Mouse (Mus musculus) erythroblast, embryonic 14.5 days (primary cell): ENCODE results near the gene Epha2. TPM values are rescaled to one million over a fixed set of nuclear protein-coding genes. Genes with fewer than 3 reads are reported as not detected.

Source experiments
- H3K27me3 ChIP-seq: 2 replicates; pipeline ENCODE4 v1.6.1; 2012; ENCODE audit warnings: inconsistent platforms; ENCODE audit not compliant: control insufficient read depth
- H3K36me3 ChIP-seq: 2 replicates; pipeline ENCODE4 v1.6.1; 2012; ENCODE audit warnings: mild to moderate bottlenecking, inconsistent platforms; ENCODE audit not compliant: control insufficient read depth
- H3K4me1 ChIP-seq: 2 replicates; pipeline ENCODE4 v1.6.1; 2012; ENCODE audit warnings: inconsistent platforms; ENCODE audit not compliant: control insufficient read depth
- H3K4me3 ChIP-seq: replicated peaks from 2 replicates; pipeline ENCODE3; 2012; ENCODE audit warnings: moderate library complexity, mild to moderate bottlenecking, inconsistent platforms
- H3K9me3 ChIP-seq: 2 replicates; pipeline ENCODE4 v1.6.1; 2012; ENCODE audit warnings: low read length, inconsistent platforms, mixed read lengths; ENCODE audit not compliant: control insufficient read depth
- GATA1 ChIP-seq: IDR thresholded peaks from 2 replicates; pipeline ENCODE4 v1.6.1; 2012; ENCODE audit warnings: low read length, inconsistent platforms, mixed read lengths
- TAL1 ChIP-seq: IDR thresholded peaks from 3 replicates; pipeline ENCODE4 v1.6.1; 2012; ENCODE audit warnings: low read length, inconsistent platforms, mixed read lengths
- polyA plus RNA-seq: library from polyadenylated mRNA; stranded (reverse); fragments of >175 nt; gene quantifications from 2 replicates; pipeline ENCODE4 v1.2.3, GENCODE M21; 2012

Epha2 gene
- polyA plus RNA-seq = not detected in 2 replicates

DNA sequence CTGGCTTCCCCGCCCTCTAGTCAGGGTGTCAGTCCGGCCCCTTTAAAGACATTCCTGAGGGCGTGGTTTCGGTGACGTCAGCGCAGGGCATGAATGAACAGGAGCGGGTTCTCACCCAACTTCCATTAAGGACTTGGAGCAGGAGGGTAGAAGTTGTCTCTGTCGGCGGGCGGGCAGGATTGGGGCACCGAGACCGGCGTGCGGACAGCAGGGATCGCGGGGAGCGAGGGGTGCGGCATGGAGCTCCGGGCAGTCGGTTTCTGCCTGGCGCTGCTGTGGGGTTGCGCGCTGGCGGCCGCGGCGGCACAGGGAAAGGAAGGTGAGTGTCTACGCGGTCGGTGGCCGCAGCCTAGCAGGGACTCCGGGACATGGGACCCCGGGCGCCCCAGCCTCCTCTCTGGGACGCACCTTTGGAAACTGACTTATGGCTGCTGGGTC lies at the start of gene Epha2:
TSS of gene Epha2 (plus strand) at position 125 of the 438 bp plus-strand sequence.
- Histone ChIP-seq H3K27me3 (peaks cover 64% of the 10 kb centered on the region), H3K36me3 (no peaks in the 10 kb centered on the region), H3K4me1 (no peaks in the 10 kb centered on the region), H3K4me3 (peak within 1 kb of the TSS; percentile 56), H3K9me3 (no peaks in the 10 kb centered on the region)
- TF ChIP-seq TAL1 (no peak), GATA1 (no peak)

DNA sequence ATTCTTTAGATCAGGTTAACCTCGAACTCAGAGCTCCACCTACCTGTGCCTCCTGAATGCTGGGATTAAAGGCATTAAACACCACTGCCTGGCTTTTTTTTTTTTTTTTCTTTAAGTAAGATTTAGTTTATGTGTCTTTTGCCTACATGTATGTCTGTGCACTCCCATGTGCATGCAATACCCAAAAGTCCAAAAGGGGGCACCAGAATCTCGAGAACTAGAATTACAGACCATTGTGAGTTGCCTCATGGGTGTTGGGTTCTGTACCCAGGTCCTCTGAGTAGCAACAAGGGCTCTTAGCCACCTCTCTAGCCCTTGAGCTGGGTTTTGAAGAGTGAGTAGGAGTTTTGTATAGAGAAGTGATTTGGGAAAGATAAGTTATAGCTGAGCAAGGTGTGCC lies 48.4 kb upstream of the Epha2 start:
- Histone ChIP-seq H3K4me1 (peaks cover 18% of the 10 kb centered on the region), H3K27me3 (peaks cover 27% of the 10 kb centered on the region), H3K4me3 (no peak overlapping the region), H3K36me3 (no peaks in the 10 kb centered on the region), H3K9me3 (peaks cover 2% of the 10 kb centered on the region; the same call in 1 of the 2 replicates)
- TF ChIP-seq GATA1 (no peak), TAL1 (no peak)

DNA sequence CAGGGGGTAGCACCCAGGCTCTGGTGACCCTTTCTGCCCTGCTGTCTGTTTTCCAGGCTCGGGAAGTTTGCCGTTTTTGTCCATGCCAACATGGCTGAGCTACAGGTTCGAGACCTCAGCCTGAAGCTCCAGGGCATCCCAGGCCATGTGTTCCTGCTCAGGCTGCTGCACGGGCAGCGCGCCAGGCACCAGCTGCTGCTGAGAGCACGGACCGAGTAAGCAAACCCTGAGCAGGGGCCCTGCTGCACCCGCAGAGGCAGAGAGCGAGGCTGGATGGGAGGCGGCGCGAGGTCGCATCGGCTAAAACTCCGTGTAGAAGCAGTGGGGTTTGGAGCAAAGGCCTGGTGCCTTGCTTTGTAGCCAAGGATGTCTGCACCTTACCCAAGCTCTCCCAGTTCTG lies 46.8 kb upstream of the Epha2 start:
- TF ChIP-seq GATA1 (no peak), TAL1 (no peak)
- Histone ChIP-seq H3K4me1 (peaks cover 3% of the 10 kb centered on the region), H3K4me3 (no peak overlapping the region), H3K9me3 (peaks cover 2% of the 10 kb centered on the region; the same call in 1 of the 2 replicates), H3K36me3 (no peaks in the 10 kb centered on the region), H3K27me3 (peaks cover 11% of the 10 kb centered on the region)

DNA sequence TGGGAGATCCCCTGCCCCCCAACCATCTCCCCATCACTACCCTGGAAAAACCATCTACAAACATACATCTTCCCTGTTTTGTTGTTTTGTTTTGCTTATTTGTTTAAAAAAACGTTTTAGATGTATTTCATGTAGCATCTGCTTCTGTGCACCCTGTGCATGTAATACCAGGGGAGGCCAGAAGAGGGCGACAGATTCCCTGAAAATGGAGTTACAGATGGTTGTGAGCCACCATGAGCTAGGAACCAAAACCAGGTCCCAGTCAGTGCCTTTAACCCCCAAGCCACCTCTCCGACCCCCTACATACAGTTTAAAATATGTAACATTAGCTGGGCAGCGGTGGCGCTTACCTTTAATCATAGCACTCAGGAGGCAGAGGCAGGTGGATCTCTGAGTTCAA lies 43.6 kb upstream of the Epha2 start:
- Histone ChIP-seq H3K27me3 (no peaks in the 10 kb centered on the region), H3K9me3 (peaks cover 21% of the 10 kb centered on the region), H3K36me3 (no peaks in the 10 kb centered on the region)

DNA sequence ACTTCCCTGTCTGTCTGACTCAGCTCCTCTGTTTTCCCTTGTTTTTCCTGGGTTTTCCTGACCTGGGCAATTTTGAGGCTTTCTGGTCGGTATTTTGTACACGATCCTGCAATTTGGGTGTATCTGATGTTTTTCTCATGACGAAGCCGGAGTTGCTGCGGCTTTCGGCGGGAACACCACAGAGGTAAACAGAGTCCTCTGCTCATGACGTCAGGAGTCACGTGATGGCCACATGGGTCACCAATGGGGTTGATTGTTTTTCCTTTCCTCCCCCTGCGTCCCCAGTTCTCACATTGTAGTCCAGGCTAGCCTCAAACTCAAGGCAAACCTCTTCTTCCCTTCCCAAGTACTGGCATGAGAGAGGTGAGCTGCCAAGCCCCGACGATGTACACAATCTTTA lies 41.6 kb upstream of the Epha2 start:
- no peak overlapping the region for H3K4me3 ChIP-seq
- TF ChIP-seq GATA1 (no peak), TAL1 (no peak)
- H3K27me3 ChIP-seq = no peaks in the 10 kb centered on the region
- H3K9me3 ChIP-seq = peaks cover 24% of the 10 kb centered on the region
- H3K4me1 ChIP-seq = no peaks in the 10 kb centered on the region
- H3K36me3 ChIP-seq = no peaks in the 10 kb centered on the region

More for the DNA sequence above, 43.6 kb upstream of the Epha2 start:
- H3K4me3 ChIP-seq = no peak overlapping the region
- TF ChIP-seq TAL1 (no peak), GATA1 (no peak)
- H3K4me1 ChIP-seq = no peaks in the 10 kb centered on the region

DNA sequence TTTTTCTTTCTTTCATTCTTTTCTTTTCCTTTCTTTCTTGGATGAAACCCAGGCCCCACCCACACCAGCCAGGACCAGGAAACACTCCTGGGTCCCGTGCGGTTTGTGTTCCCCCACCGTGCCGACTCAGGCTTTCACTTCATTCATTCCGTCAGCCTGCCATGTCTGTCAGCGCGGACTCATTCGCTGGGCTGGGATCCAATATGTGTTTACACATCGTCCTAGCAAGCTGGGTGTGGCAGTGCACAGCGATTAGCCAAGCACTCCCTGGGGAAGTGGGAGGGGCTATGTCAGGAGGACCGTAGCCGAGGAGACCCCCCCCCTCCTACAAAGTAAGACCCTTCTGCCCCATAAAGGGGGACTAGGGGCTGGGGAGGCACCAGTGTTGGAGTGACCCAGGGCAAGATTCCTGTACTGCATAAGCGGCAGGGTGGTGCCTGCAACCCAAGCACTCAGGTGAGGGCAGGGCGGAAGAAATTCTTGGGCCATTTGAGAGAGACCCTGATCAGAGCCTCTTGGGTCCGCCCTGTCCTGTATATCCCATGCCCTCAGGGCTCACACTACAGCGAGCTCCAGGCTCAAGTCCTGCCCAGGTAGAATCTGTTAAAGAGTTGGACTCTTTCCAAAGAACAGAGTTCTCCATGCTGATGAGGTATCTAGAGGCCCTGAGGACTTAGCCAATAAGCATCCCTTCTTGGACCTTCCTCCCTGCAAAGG lies 40.9 kb upstream of the Epha2 start:
- TF ChIP-seq TAL1 (no peak), GATA1 (no peak)
- H3K36me3 ChIP-seq = no peaks in the 10 kb centered on the region
- no peak overlapping the region for H3K4me3 ChIP-seq

DNA sequence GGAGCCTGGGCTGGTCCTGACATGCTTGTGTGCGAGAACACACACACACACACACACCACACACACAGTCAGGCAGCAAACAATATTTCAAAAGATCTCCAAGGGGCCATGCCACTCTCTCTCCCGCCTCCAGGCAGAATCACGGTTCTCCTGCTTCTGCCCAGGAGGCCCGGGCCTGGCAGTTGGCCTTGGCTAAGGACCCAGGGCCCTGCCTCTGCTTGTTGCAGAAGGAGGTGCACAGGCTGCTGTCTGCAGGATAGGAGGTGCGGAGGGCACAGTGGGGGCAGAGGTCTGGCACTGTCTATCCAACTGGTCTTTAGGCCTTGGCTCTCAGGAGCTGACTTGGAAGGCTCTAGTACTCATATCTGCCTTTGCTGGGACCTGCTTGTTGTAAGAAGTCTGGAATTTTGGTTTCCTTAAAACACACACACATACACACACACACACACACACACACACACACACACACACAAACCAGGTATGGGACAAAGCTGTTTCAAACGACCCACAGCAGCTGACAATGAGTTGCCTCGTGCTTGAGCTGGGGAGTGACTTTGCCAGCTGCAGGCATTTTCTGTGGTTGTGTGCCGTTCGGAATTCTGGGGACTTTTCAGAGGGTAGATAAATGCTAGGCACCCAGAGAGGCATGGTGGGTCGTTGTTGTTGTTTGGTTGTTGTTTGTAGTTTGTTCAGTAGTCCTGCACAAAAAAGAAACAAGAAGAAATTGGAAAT lies 38.0 kb upstream of the Epha2 start:
- no peaks in the 10 kb centered on the region for H3K4me1 ChIP-seq
- H3K36me3 ChIP-seq = no peaks in the 10 kb centered on the region
- no peaks in the 10 kb centered on the region for H3K27me3 ChIP-seq
- TF ChIP-seq TAL1 (no peak), GATA1 (no peak)
- H3K4me3 ChIP-seq = no peak overlapping the region
- H3K9me3 ChIP-seq = peaks cover 22% of the 10 kb centered on the region

More for the DNA sequence above, 40.9 kb upstream of the Epha2 start:
- peaks cover 24% of the 10 kb centered on the region for H3K9me3 ChIP-seq
- no peaks in the 10 kb centered on the region for H3K4me1 ChIP-seq
- H3K27me3 ChIP-seq = no peaks in the 10 kb centered on the region

DNA sequence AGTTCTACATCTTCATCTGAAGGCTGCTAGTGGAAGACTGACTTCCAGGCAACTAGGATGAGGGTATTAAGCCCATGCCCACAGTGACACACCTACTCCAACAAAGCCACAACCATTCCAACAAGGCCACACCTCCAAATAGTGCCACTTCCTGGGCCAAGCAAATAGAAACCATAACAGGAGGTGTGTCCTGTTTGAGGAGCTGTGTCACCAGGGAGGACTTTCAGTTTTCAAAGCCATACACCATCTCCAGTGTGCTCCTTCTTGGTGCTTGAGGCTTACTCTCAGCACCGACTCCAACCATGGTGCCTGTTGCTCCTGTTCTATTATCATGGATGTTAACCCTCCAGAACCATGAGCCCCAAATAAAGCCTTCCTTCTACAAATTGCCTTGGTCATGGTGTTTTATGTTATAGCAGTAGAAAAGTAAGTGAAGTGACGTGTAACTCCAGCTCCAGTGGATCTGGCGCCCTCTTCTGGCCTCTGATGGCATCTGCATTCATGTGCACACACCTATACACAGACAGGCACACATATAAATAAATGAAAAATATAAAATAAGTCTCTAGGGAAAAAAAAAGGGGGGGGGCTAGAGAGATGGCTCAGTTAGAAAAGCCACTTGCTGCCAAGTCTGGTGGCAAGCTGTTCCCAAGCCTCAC lies 34.9 kb upstream of the Epha2 start:
- H3K4me1 ChIP-seq = no peaks in the 10 kb centered on the region
- TF ChIP-seq GATA1 (no peak), TAL1 (no peak)
- peaks cover 10% of the 10 kb centered on the region for H3K9me3 ChIP-seq
- H3K4me3 ChIP-seq = no peak overlapping the region
- H3K27me3 ChIP-seq = no peaks in the 10 kb centered on the region
- no peaks in the 10 kb centered on the region for H3K36me3 ChIP-seq

DNA sequence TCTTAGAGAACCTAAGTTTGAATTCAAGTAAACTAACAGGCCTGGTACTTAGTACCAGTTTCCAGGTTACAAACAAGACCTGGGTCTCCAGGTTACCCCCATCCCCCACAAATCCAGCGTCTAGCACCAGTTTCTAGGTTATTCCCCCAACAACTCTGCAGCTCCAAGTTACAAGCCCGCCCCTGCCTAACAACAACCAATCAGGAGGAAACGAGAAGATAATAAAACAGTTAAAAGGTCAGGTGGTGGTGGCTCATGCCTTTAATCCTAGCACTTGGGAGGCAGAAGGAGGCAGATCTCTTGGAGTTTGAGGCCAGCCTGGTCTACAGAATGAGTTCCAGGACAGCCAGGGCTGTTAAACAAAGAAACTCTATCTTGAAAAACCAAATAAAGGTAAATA lies 33.8 kb upstream of the Epha2 start:
- Histone ChIP-seq H3K9me3 (peaks cover 3% of the 10 kb centered on the region; the same call in 1 of the 2 replicates), H3K4me3 (no peak overlapping the region), H3K36me3 (no peaks in the 10 kb centered on the region), H3K27me3 (peaks cover under 1% of the 10 kb centered on the region; the same call in 1 of the 2 replicates), H3K4me1 (no peaks in the 10 kb centered on the region)
- TF ChIP-seq GATA1 (no peak), TAL1 (no peak)
